Mouse (Mus musculus) bone marrow, adult 2 months (tissue): ENCODE measurements at regions not wholly inside any gene's neighbourhood (a gene's known extent, or its start where the extent isn't known, plus 50 kb on each side); places are given as distances from the start of the nearest gene placed in this dataset.

Source experiments
- CTCF ChIP-seq: fragments of 200-500 bp; IDR thresholded peaks from 2 replicates; pipeline ENCODE4 v1.5.1; 2011; ENCODE audit warnings: low read length, control low read depth; ENCODE audit not compliant: control insufficient read depth, insufficient read depth
- POLR2A ChIP-seq: fragments of 200-500 bp; IDR thresholded peaks from 2 replicates; pipeline ENCODE4 v1.6.1; 2011; ENCODE audit warnings: low read depth, mild to moderate bottlenecking, control low read depth, low read length, borderline replicate concordance; ENCODE audit not compliant: control insufficient read depth

GRCm38 (mm10) chr13:60098394-60098793 is 78.8 kb downstream of the Gas1 start:
- TF ChIP-seq CTCF (no peak), POLR2A (no peak)
